Mouse (Mus musculus) heart, embryonic 10.5 days (tissue): ENCODE results near the gene Kndc1. TPM values are rescaled to one million over a fixed set of nuclear protein-coding genes. Genes with fewer than 3 reads are reported as not detected.

Source experiments
- DNase-seq: peaks from one replicate; pipeline ENCODE4 v3.0.0-alpha.2; 2017; ENCODE audit warnings: low spot score
- H3K27ac ChIP-seq: fragments of 300-500 bp; sonication (generic); 2 replicates; pipeline ENCODE4 v1.5.1; 2016; ENCODE audit warnings: mild to moderate bottlenecking
- H3K27me3 ChIP-seq: fragments of 300-500 bp; sonication (generic); 2 replicates; pipeline ENCODE4 v1.6.1; 2016; ENCODE audit warnings: mild to moderate bottlenecking; ENCODE audit not compliant: poor library complexity, insufficient read depth, severe bottlenecking
- H3K36me3 ChIP-seq: fragments of 300-500 bp; sonication (generic); 2 replicates; pipeline ENCODE4 v1.6.1; 2016; ENCODE audit warnings: mild to moderate bottlenecking, moderate library complexity
- H3K4me1 ChIP-seq: fragments of 300-500 bp; sonication (generic); 2 replicates; pipeline ENCODE4 v1.6.1; 2016; ENCODE audit warnings: mild to moderate bottlenecking
- H3K4me3 ChIP-seq: fragments of 300-500 bp; sonication (generic); 2 replicates; pipeline ENCODE4 v1.5.1; 2016; ENCODE audit warnings: mild to moderate bottlenecking, moderate library complexity
- H3K9me3 ChIP-seq: fragments of 300-500 bp; sonication (generic); 2 replicates; pipeline ENCODE4 v1.6.1; 2016; ENCODE audit warnings: mild to moderate bottlenecking, moderate library complexity
- WGBS: fragments of 180-500 bp; shearing (Covaris S2); methylation state at CpG from one replicate; pipeline ENCODE4 v1.1.7; 2016; 5-methylcytosine and 5-hydroxymethylcytosine counted together
- polyA plus RNA-seq: library from polyadenylated mRNA; unstranded; fragments of >200 nt; fragmentation: Nextera tagmentation; extraction: Ambion mirVana; gene quantifications from 2 replicates; pipeline ENCODE4 v1.2.1, GENCODE M21; 2016

Kndc1 gene
- polyA plus RNA-seq, 1 experiment from 2014 or later = 0.18 TPM

DNA sequence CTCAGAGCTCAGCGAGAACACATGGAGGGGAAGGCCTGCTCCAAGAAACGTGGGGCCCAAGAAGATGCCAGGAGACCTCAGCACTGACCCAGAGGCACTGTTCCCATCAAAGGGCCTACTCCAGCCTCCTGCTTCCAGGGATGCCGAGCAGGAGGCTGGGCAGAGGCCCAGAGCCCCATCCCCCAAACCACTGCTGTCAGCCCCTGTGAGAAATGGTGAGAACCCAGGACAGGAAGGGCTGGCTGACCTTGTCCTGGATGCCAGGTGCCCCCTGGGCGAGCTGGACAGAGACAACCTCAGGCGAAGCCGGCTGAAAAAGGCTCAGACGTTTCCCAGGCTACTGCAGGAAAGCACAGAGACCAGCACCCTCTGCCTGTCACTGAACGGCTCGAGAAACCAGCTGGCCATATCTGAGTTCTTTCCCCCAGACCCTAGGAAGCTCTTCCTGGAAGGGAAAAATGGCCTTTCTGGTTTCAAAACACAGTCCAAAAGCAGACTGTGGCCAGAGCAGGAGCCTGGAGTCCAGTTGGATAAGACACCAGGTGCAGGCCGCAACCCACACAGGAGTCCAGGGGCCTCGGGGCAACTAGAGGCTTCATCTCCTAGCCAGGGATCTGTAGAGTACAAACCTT lies 15.8 kb downstream of the Kndc1 start:
- DNase-seq = no peak
- WGBS = 46% methylated on average over 11 of the region's 11 CpGs
- peak overlapping the region; percentile 22; the same call in 1 of the 2 replicates for H3K27ac ChIP-seq
- H3K36me3 ChIP-seq = no peaks in the 10 kb centered on the region
- peaks cover 42% of the 10 kb centered on the region for H3K4me1 ChIP-seq
- H3K27me3 ChIP-seq = peaks cover 66% of the 10 kb centered on the region
- H3K4me3 ChIP-seq = no peak overlapping the region
- H3K9me3 ChIP-seq = no peaks in the 10 kb centered on the region

DNA sequence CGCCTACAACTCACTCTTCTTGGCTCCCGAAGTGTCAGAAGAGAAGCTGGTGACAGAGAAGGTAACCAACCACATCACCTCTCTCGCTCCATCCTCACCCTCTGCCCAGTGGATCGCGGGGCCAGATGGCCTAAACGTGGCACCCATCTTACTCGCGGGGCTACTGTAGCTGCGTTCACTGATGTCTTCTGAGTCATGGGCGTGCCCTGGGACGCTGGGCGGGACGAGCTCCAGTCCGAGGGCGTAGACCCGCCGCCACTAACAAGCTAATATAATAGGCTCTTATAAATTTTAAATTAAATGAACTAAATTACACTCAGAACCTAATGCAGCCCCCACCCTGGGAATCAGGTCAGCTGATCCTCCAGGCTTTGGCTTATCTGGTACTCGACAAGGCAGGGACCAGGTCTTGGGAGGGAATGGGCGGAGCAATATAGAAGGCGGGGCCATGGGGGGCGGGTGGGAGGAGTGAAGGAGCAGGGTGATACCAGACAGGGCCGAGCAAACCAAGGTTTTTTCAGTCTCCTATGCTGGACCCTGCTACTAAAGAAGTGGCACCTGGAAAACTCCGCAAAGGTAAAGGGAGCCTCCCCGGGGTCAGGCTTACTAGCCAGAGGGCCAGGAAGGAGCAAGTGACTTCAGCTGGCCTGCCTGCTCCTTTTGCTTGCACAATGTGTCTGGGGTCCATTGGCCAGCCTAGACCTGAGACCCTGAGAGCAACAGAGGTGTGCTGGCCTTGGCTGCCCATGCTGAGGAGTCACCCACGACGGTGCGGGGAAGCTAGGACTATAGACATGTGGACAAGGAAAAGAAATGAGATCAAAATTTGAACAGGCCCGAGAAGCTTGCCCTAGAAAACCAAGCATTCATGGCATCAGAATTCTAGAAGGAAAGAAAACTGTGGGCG lies 19.9 kb downstream of the Kndc1 start:
- H3K27me3 ChIP-seq = peaks cover 95% of the 10 kb centered on the region
- H3K36me3 ChIP-seq = no peaks in the 10 kb centered on the region
- no peak for DNase-seq
- WGBS = 8% methylated on average over 29 of the region's 29 CpGs
- peaks cover 30% of the 10 kb centered on the region for H3K4me1 ChIP-seq
- no peak overlapping the region for H3K27ac ChIP-seq
- peak overlapping the region; percentile 54 for H3K4me3 ChIP-seq
- no peaks in the 10 kb centered on the region for H3K9me3 ChIP-seq

DNA sequence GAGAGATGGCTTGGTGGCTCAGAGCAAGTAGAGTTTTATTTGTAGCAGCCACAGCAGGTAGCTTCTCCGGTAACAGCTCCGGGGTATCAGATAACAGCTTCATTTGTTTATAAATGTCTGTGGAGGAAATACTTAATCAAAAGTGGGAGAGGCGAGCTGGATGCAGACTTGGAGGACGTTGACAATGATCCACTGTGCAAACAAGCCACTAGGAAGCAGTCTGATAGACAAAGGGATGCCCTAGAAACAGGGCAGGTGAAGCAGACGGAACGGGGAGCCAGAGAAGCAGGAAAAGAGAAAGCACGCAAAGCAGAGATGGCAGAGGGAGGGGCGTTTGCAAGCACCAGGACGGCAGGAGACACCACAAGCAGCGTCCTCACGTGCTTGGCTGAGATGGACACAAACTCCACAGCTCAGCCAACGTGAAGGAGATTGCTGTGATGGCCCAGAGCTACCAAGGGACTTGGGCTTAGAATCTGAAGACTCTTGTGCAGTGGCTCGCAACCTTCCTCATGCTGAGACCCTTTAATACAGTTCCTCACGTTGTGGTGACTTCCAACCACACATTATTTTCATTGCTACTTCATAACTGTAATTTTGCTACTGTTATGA lies 21.3 kb downstream of the Kndc1 start:
- Histone ChIP-seq H3K4me1 (peaks cover 18% of the 10 kb centered on the region), H3K36me3 (no peaks in the 10 kb centered on the region), H3K9me3 (no peaks in the 10 kb centered on the region), H3K4me3 (peak overlapping the region; percentile 19; the same call in 1 of the 2 replicates), H3K27ac (no peak overlapping the region), H3K27me3 (peaks cover 99% of the 10 kb centered on the region)
- no peak for DNase-seq
- WGBS = 8% methylated on average over 14 of the region's 14 CpGs

DNA sequence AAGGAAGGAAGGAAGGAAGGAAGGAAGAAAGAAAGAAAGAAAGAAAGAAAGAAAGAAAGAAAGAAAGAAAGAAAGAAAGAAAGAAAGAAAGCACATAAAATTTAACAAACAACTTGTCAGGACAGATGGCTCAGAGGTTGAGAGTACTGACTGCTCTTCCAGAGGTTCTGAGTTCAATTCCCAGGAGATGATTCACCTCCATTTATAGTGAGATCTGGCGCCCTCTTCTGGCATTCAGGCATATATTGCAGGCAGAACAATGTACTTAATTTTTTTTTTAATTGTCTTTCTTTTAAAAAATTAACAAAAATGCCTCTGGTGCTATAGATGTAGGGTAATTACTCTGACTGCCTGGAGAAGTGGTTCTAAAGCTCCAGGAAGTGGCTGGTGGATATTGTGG lies 21.8 kb downstream of the Kndc1 start:
- Histone ChIP-seq H3K27me3 (peaks cover 99% of the 10 kb centered on the region), H3K9me3 (no peaks in the 10 kb centered on the region), H3K4me1 (peaks cover 15% of the 10 kb centered on the region), H3K4me3 (no peak overlapping the region), H3K27ac (no peak overlapping the region), H3K36me3 (no peaks in the 10 kb centered on the region)
- WGBS = 0% methylated on average over 1 of the region's 1 CpGs
- no peak for DNase-seq

DNA sequence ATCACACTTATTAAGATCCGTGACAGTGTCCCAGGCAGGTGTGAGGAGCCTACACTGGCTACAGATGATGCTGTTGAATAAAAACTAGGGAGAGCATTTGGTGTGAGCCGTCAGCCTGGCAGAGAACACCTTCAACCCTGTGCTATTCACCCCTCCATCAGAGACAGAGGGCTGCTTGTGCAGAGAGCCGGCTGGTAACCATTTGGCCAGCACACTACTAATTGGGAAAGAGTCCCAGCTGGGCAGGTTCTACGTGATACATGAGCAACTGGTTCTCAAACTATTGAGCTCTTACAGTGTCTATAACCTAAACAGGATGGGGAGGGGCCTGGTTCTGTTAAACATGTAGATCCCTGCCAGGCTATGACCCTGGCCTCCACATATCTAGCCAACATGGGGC lies 23.8 kb downstream of the Kndc1 start:
- Histone ChIP-seq H3K36me3 (no peaks in the 10 kb centered on the region), H3K27me3 (peaks cover 95% of the 10 kb centered on the region), H3K4me1 (peaks cover 15% of the 10 kb centered on the region), H3K4me3 (no peak overlapping the region), H3K9me3 (no peaks in the 10 kb centered on the region), H3K27ac (no peak overlapping the region)
- 70% methylated on average over 4 of the region's 4 CpGs for WGBS
- no peak for DNase-seq

DNA sequence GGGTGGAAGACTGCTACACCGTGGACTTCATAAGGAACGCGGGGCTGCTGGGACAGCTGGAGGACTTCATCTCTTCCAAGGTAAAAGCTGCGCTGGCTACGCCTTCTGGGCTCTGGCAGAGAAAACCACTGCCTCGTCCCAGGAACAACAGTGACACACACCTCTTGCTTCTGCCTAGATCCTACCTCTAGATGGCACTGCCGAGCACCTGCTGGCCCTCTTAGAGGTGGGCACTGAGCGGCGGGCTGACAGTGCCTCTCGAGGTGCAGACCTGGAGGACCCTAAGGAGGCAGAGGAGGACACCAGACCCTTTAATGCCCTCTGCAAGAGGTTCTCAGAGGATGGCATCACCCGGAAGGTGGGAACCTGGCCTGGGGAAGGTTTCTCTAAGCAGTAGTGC lies 36.2 kb downstream of the Kndc1 start:
- Histone ChIP-seq H3K36me3 (no peaks in the 10 kb centered on the region), H3K27ac (no peak overlapping the region), H3K27me3 (peaks cover 61% of the 10 kb centered on the region), H3K9me3 (no peaks in the 10 kb centered on the region), H3K4me1 (no peaks in the 10 kb centered on the region), H3K4me3 (no peak overlapping the region)
- WGBS = 18% methylated on average over 11 of the region's 11 CpGs
- DNase-seq = no peak

DNA sequence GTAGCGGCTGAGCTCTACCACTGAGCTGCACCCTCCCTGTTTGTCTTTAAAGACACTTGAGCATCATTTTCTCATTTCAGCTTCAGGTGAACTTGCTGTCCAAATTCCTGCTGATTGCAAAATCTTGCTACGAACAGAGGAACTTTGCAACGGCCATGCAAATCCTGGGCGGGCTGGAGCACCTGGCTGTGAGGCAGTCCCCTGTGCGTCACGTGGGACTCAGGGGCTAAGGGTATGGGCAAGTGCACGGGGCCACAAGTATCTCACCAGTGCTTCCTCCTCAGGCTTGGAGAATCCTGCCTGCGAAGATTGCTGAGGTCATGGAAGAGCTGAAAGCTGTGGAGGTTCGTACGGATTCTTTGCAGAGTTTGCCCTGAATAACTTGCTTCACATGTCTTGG lies 42.2 kb downstream of the Kndc1 start:
- DNase-seq = no peak
- Histone ChIP-seq H3K36me3 (no peaks in the 10 kb centered on the region), H3K9me3 (no peaks in the 10 kb centered on the region), H3K4me3 (no peak overlapping the region), H3K27me3 (peaks cover 70% of the 10 kb centered on the region), H3K27ac (no peak overlapping the region), H3K4me1 (no peaks in the 10 kb centered on the region)
- WGBS = 79% methylated on average over 10 of the region's 10 CpGs

DNA sequence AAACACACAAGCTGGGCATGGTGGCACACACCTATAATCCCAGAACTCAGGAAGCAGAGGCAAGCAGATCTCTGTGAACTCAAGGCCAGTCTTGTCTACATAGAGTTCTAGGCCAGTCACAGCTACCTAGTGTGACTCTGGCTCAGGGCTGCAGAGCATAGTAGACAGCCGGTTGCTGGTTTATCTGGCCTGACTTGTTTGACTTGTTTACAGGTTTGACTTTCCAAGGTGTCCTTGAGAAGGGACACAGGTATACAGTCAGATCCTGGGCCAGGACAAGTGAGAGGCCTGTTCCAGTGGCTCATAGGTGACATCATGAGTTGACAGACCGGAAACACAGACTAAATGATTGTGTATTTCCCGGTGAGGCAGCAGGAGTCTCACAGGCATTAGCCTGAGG lies 42.6 kb downstream of the Kndc1 start:
- Histone ChIP-seq H3K27ac (no peak overlapping the region), H3K4me3 (no peak overlapping the region), H3K36me3 (no peaks in the 10 kb centered on the region), H3K4me1 (no peaks in the 10 kb centered on the region), H3K9me3 (no peaks in the 10 kb centered on the region), H3K27me3 (peaks cover 70% of the 10 kb centered on the region)
- 67% methylated on average over 3 of the region's 3 CpGs for WGBS
- DNase-seq = no peak

DNA sequence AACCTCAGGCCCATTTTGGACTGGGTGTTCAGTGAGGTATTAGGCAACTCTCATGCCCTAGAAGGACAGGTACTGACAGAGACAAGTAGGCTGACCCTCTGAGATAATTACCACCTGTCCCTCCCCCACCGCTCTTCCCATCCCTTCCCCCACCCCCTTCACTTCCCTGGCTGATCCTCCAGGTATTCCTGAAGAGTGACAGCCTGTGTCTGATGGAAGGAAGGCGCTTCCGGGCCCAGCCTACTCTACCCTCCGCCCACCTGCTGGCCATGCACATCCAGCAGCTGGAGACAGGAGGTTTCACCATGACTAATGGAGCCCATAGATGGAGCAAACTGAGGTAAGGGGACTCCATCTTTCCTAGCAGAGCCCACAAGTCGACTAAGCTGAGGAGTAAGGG lies 43.3 kb downstream of the Kndc1 start:
- Histone ChIP-seq H3K36me3 (no peaks in the 10 kb centered on the region), H3K4me1 (no peaks in the 10 kb centered on the region), H3K27ac (no peak overlapping the region), H3K4me3 (no peak overlapping the region), H3K27me3 (peaks cover 70% of the 10 kb centered on the region), H3K9me3 (no peaks in the 10 kb centered on the region)
- no peak for DNase-seq
- WGBS = 56% methylated on average over 5 of the region's 5 CpGs

DNA sequence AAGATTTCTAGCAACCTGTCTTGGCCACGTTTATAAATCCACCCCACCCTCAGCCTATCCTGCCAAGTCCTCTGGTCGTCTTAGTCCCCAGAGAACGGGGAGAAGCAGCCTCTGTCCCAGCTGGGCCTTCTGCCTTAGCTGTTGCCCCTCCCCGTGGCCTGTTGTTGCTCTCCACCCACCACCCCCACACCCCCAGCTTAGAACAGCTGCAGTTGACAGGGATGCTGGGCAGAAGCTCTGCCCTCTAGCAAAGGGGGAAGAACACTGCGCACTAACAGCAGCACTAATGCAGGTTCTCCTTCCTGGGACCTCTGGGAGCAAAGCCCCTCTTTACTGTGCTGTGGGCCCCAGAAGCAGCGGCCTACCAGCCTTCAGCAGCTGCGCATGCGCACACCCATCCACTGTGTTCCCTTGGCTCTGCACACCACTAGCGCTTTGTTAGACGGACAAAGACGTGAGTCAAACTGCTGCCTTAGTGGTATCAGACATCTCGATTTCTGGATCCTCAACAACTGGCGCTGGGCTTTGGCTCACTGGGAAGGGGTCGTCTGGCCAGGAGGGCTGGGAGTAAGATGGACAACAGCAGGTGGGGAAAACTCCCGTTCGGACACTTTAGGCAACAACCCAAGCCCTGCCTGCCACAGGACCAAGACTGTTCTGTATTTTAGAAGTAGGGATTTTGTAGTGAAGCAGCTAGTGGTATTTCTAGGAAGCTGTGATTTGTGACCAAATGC lies 46.1 kb downstream of the Kndc1 start:
- WGBS = 64% methylated on average over 16 of the region's 16 CpGs
- DNase-seq = no peak
- Histone ChIP-seq H3K4me3 (no peak overlapping the region), H3K27ac (no peak overlapping the region), H3K4me1 (peaks cover 14% of the 10 kb centered on the region), H3K36me3 (no peaks in the 10 kb centered on the region), H3K27me3 (peaks cover 96% of the 10 kb centered on the region), H3K9me3 (no peaks in the 10 kb centered on the region)

DNA sequence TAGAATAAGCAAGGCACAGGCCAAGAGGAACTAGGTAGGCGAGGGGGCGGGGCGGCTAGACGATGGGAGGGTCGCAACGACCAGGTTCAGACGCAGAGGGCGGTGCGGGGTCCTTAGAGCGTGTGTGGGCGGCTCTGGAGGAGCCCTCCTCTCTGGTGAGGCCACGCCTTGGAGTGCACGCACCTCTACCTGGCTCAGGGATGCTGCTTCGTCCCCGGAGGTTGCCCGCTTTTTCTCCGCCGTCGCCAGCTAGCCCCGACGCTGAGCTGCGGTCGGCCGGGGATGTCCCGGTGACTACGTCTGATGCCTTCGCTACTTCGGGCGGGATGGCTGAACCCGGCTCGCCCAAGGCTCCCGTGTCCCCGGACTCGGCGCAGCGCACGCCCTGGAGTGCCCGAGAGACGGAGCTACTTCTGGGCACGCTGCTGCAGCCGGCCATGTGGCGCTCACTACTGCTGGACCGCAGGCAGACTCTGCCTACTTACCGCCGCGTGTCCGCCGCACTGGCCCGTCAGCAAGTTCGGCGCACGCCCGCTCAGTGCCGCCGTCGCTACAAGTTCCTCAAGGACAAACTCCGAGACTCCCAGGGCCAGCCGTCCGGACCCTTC lies 49.3 kb downstream of the Kndc1 start, which contains the start of gene Utf1:
Utf1 (plus strand) TSS at position 116 of the 608 bp plus-strand sequence.
- 2% methylated on average over 59 of the region's 59 CpGs for WGBS
- DNase-seq = no peak
- H3K4me1 ChIP-seq = peaks cover 14% of the 10 kb centered on the region
- H3K9me3 ChIP-seq = no peaks in the 10 kb centered on the region
- peak within 1 kb of the TSS; percentile 57 for H3K4me3 ChIP-seq
- peaks cover 100% of the 10 kb centered on the region for H3K27me3 ChIP-seq
- H3K36me3 ChIP-seq = no peaks in the 10 kb centered on the region
- H3K27ac ChIP-seq = peak within 1 kb of the TSS; percentile 38; the same call in 1 of the 2 replicates
